ENCODE assay signal across 19 mouse cellular contexts in the genomic region with DNA sequence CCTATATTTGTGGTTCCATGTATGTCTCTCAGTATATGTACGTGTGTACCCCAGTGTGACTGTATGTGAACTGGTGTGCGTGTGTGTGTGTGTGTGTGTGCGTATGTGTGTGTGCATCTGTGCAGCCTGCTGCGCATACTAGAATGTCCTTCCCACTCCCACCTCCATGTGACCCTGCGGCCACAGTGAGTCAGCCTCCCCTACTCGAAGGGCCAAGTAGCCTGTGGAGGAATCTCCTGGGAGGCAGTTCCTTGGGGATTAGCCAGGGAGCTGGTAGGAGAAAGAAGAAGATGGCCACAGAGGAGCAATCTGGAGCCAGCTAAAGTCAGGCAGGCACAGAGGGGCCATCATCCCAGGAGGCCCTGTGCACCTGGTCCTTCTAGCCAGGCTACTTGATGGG.
"Had no signal": no experiment of that assay in that cellular context is flagged by ENCODE, and none has a peak within 500 bp of the region (broad histone marks: within the 10 kb centered on the region; RNA-seq: fewer than 3 reads in every experiment).

No protein-coding gene starts in this region.

- DNase-seq: kidney, adult 11 months; kidney, postnatal 36 days; layer of hippocampus, adult 9-11 months; layer of hippocampus, postnatal 36 days; left cerebral cortex, postnatal 4 days; lung, adult 18-20 months; lung, postnatal 4 days; retina, postnatal 1 day; right cerebral cortex, postnatal 4 days; spleen, adult 18-20 months; thymus, adult 2 months; thymus, postnatal 25 days had no signal

- H3K27ac ChIP-seq: kidney, embryonic 15.5 days; limb, embryonic 13.5 days; liver, embryonic 14.5 days; midbrain, embryonic 15.5 days; neural tube, embryonic 13.5 days; stomach, embryonic 15.5 days had no signal

- H3K9me3 ChIP-seq: kidney, embryonic 15.5 days; limb, embryonic 13.5 days; midbrain, embryonic 15.5 days; neural tube, embryonic 13.5 days; stomach, embryonic 15.5 days had no signal

- H3K4me1 ChIP-seq: midbrain, embryonic 15.5 days had no signal

- ATAC-seq: lung, postnatal 0 days; midbrain, embryonic 15.5 days had no signal

- H3K4me3 ChIP-seq: kidney, embryonic 15.5 days; limb, embryonic 13.5 days; midbrain, embryonic 15.5 days; neural tube, embryonic 13.5 days; stomach, embryonic 15.5 days had no signal

- H3K27me3 ChIP-seq: kidney, embryonic 15.5 days; midbrain, embryonic 15.5 days; stomach, embryonic 15.5 days had no signal

- H3K36me3 ChIP-seq: kidney, embryonic 15.5 days; limb, embryonic 13.5 days; midbrain, embryonic 15.5 days; neural tube, embryonic 13.5 days; stomach, embryonic 15.5 days had no signal
